Mouse (Mus musculus) myocyte (in vitro differentiated cells): ENCODE data around the gene Ezh2.
"Not testable (repeated sequence)": the region's sequence is repeated elsewhere in the genome, so short reads cannot be mapped to it uniquely, and the experiment has no call there.

Source experiments
- MYOD1 ChIP-seq, 3 experiments: IDR thresholded peaks; one replicate each; pipeline ENCODE4 v1.6.1; 2011; ENCODE audit warnings: control low read depth in 2 of 3, low read depth in 2 of 3, mild to moderate bottlenecking in 2 of 3, moderate library complexity in 1 of 3; ENCODE audit not compliant: insufficient read length in 2 of 3, control insufficient read depth in 1 of 3
- POLR2AphosphoS2 ChIP-seq: IDR thresholded peaks from one replicate; pipeline ENCODE4 v1.6.1; 2011; ENCODE audit warnings: low read depth, control low read depth; ENCODE audit not compliant: insufficient read length

DNA sequence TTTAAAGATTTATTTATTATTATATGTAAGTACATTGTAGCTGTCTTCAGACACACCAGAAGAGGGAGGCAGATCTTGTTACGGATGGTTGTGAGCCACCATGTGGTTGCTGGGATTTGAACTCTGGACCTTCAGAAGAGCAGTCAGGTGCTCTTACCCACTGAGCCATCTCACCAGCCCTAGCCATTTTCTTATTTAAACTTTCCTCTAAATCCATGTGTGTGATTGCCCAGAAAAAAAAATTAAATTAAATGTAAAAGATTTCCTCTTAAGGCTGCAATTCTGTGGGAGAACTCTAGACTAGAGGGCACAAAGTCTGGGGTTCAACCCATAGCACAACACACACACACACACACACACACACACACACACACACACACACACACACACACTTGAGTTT is 34.9 kb upstream of the Ezh2 start:
- not testable (repeated sequence) for TF ChIP-seq MYOD1 (IDR thresholded peaks at IDR 0.05; ENCODE audit: control insufficient read depth in 1 of 3, insufficient read length in 2 of 3, low read depth in 2 of 3); POLR2AphosphoS2
